Mouse (Mus musculus): Measurements from ENCODE around the gene Kdm2b. TPM values are rescaled to one million over a fixed set of nuclear protein-coding genes. Genes with fewer than 3 reads are reported as not detected.

Gene Kdm2b
- polyA plus RNA-seq, 1 experiment from 2014 or later, result 88.1 TPM

GRCm38 (mm10) chr5:122832996-122833395, 156.6 kb downstream of the Kdm2b start:
- no peak overlapping the region for H3K4me3 ChIP-seq
- no peaks in the 10 kb centered on the region for H3K9me3 ChIP-seq
- no peaks in the 10 kb centered on the region for H3K36me3 ChIP-seq (replicated peaks)
- DNase-seq (ENCODE audit: low spot score), result no peak
- H3K27ac ChIP-seq (replicated peaks), result no peak overlapping the region
- no peaks in the 10 kb centered on the region for H3K4me1 ChIP-seq
- H3K27me3 ChIP-seq (replicated peaks; ENCODE audit: low read depth, poor library complexity, severe bottlenecking), result no peaks in the 10 kb centered on the region
- 79% methylated on average over 10 of the region's 10 CpGs for WGBS

GRCm38 (mm10) chr5:122832536-122832935, 157.1 kb downstream of the Kdm2b start:
- no peaks in the 10 kb centered on the region for H3K36me3 ChIP-seq (replicated peaks)
- WGBS, result 87% methylated on average over 10 of the region's 10 CpGs

GRCm38 (mm10) chr5:122825099-122825498, 164.5 kb downstream of the Kdm2b start:
- H3K4me1 ChIP-seq, result peaks cover 3% of the 10 kb centered on the region
- no peak overlapping the region for H3K27ac ChIP-seq (replicated peaks)
- no peaks in the 10 kb centered on the region for H3K9me3 ChIP-seq
- H3K27me3 ChIP-seq (replicated peaks; ENCODE audit: low read depth, poor library complexity, severe bottlenecking), result no peaks in the 10 kb centered on the region
- WGBS, result 83% methylated on average over 8 of the region's 8 CpGs
- DNase-seq (ENCODE audit: low spot score), result no peak
- H3K36me3 ChIP-seq (replicated peaks), result no peaks in the 10 kb centered on the region
- H3K4me3 ChIP-seq, result no peak overlapping the region

More at GRCm38 (mm10) chr5:122832536-122832935, 157.1 kb downstream of the Kdm2b start:
- Histone ChIP-seq H3K4me3 (no peak overlapping the region), H3K27ac (replicated peaks) (no peak overlapping the region), H3K9me3 (no peaks in the 10 kb centered on the region), H3K27me3 (replicated peaks; ENCODE audit: low read depth, poor library complexity, severe bottlenecking) (no peaks in the 10 kb centered on the region), H3K4me1 (no peaks in the 10 kb centered on the region)
- no peak for DNase-seq (ENCODE audit: low spot score)

GRCm38 (mm10) chr5:122824450-122824849, 165.2 kb downstream of the Kdm2b start:
- Histone ChIP-seq H3K9me3 (no peaks in the 10 kb centered on the region), H3K36me3 (replicated peaks) (peaks cover 2% of the 10 kb centered on the region), H3K4me3 (no peak overlapping the region), H3K27me3 (replicated peaks; ENCODE audit: low read depth, poor library complexity, severe bottlenecking) (no peaks in the 10 kb centered on the region), H3K27ac (replicated peaks) (no peak overlapping the region), H3K4me1 (peaks cover 10% of the 10 kb centered on the region)
- 76% methylated on average over 6 of the region's 6 CpGs for WGBS
- DNase-seq (ENCODE audit: low spot score), result no peak

- Histone ChIP-seq H3K4me1 (peaks cover 13% of the 10 kb centered on the region), H3K27ac (replicated peaks) (no peak overlapping the region), H3K36me3 (replicated peaks) (peaks cover 6% of the 10 kb centered on the region), H3K27me3 (replicated peaks; ENCODE audit: low read depth, poor library complexity, severe bottlenecking) (no peaks in the 10 kb centered on the region), H3K4me3 (no peak overlapping the region), H3K9me3 (no peaks in the 10 kb centered on the region)
- DNase-seq (ENCODE audit: low spot score), result no peak
- WGBS, result 72% methylated on average over 1 of the region's 1 CpGs
These were observed 165.6 kb downstream of the Kdm2b start for GRCm38 (mm10) chr5:122823976-122824375.

GRCm38 (mm10) chr5:122822441-122822840, 167.2 kb downstream of the Kdm2b start:
- Histone ChIP-seq H3K9me3 (no peaks in the 10 kb centered on the region), H3K27me3 (replicated peaks; ENCODE audit: low read depth, poor library complexity, severe bottlenecking) (no peaks in the 10 kb centered on the region), H3K4me3 (no peak overlapping the region), H3K36me3 (replicated peaks) (peaks cover 22% of the 10 kb centered on the region), H3K4me1 (peaks cover 13% of the 10 kb centered on the region), H3K27ac (replicated peaks) (no peak overlapping the region)
- no peak for DNase-seq (ENCODE audit: low spot score)
- 91% methylated on average over 4 of the region's 4 CpGs for WGBS

- H3K27ac ChIP-seq (replicated peaks), result peak overlapping the region; percentile 97
- no peaks in the 10 kb centered on the region for H3K27me3 ChIP-seq (replicated peaks; ENCODE audit: low read depth, poor library complexity, severe bottlenecking)
- H3K9me3 ChIP-seq, result no peaks in the 10 kb centered on the region
- H3K4me3 ChIP-seq, result peak overlapping the region; percentile 79
- H3K4me1 ChIP-seq, result peaks cover 13% of the 10 kb centered on the region
- no peak for DNase-seq (ENCODE audit: low spot score)
- WGBS, result 1% methylated on average over 10 of the region's 10 CpGs
- H3K36me3 ChIP-seq (replicated peaks), result peaks cover 31% of the 10 kb centered on the region
These were observed 168.1 kb downstream of the Kdm2b start for GRCm38 (mm10) chr5:122821524-122821885.

GRCm38 (mm10) chr5:122820777-122821523, 168.7 kb downstream of the Kdm2b start, which contains the start of gene Anapc5:
Gene Anapc5, minus strand, starts transcription at chr5:122821339.
- H3K9me3 ChIP-seq, result no peaks in the 10 kb centered on the region
- no peaks in the 10 kb centered on the region for H3K27me3 ChIP-seq (replicated peaks; ENCODE audit: low read depth, poor library complexity, severe bottlenecking)
- WGBS, result under 1% methylated on average over 55 of the region's 55 CpGs
- H3K36me3 ChIP-seq (replicated peaks), result peaks cover 37% of the 10 kb centered on the region
- peak; percentile 96 for DNase-seq (ENCODE audit: low spot score)
- peak within 1 kb of the TSS; percentile 79 for H3K4me3 ChIP-seq
- H3K4me1 ChIP-seq, result peaks cover 13% of the 10 kb centered on the region
- H3K27ac ChIP-seq (replicated peaks), result peak within 1 kb of the TSS; percentile 97

Other genes starting within 250 kb of the Kdm2b start
- 21.9 and 26.3 TPM in 2 replicates for gene Camkk2, start 210.4 kb downstream of the Kdm2b start, polyA plus RNA-seq (2016; fragmentation: Nextera tagmentation; extraction: Ambion mirVana)
- gene Anapc5, start 168.5 kb downstream of the Kdm2b start, polyA plus RNA-seq (2016; fragmentation: Nextera tagmentation; extraction: Ambion mirVana), result 477 and 502 TPM in 2 replicates
- 48.5 and 48.7 TPM in 2 replicates for gene Rnf34, start 139.8 kb downstream of the Kdm2b start, polyA plus RNA-seq (2016; fragmentation: Nextera tagmentation; extraction: Ambion mirVana)
- 8.4 and 8.7 TPM in 2 replicates for gene Orai1, start 25.3 kb upstream of the Kdm2b start, polyA plus RNA-seq (2016; fragmentation: Nextera tagmentation; extraction: Ambion mirVana)
- gene Morn3, start 57.2 kb upstream of the Kdm2b start, polyA plus RNA-seq (2016; fragmentation: Nextera tagmentation; extraction: Ambion mirVana), result not detected in 2 replicates
- gene Tmem120b, start 78.6 kb upstream of the Kdm2b start, polyA plus RNA-seq (2016; fragmentation: Nextera tagmentation; extraction: Ambion mirVana), result 11.3 and 11.9 TPM in 2 replicates
- 1.2 and 2.2 TPM in 2 replicates for gene Rhof, start 142.9 kb upstream of the Kdm2b start, polyA plus RNA-seq (2016; fragmentation: Nextera tagmentation; extraction: Ambion mirVana)
- 8.1 TPM in 2 replicates for gene Setd1b, start 152.4 kb upstream of the Kdm2b start, polyA plus RNA-seq (2016; fragmentation: Nextera tagmentation; extraction: Ambion mirVana)
- gene Psmd9, start 179.6 kb upstream of the Kdm2b start, polyA plus RNA-seq (2016; fragmentation: Nextera tagmentation; extraction: Ambion mirVana), result 79.1 and 89.3 TPM in 2 replicates
- not detected in 2 replicates for gene Hpd, start 192.9 kb upstream of the Kdm2b start, polyA plus RNA-seq (2016; fragmentation: Nextera tagmentation; extraction: Ambion mirVana)